Mouse (Mus musculus) layer of hippocampus, adult 6 months (tissue): Measurements from ENCODE around the gene Ece1. TPM values are rescaled to one million over a fixed set of nuclear protein-coding genes. Genes with fewer than 3 reads are reported as not detected.

Experiments
- long read RNA-seq, 2 experiments: library from polyadenylated mRNA; unstranded; transcript quantifications; one replicate each; pipeline ENCODE4 v2.0.0; 2019 to 2020
- polyA plus RNA-seq: library from polyadenylated mRNA; unstranded; fragments of <200 nt; fragmentation: Nextera tagmentation; gene quantifications from 2 replicates; pipeline ENCODE4 v1.2.3, GENCODE M21; 2021

Ece1 gene
- polyA plus RNA-seq = 24.2 and 28.1 TPM in 2 replicates
- long read RNA-seq, experiment 1, partial matches to known transcripts = 1 of 24 reads
- long read RNA-seq, experiment 1, other reads (novel, unspliced or antisense) = 23 of 24 reads
- long read RNA-seq, experiment 2, full-length matches to known transcripts = 5 of 95 reads
- long read RNA-seq, experiment 2, partial matches to known transcripts = 22 of 95 reads
- long read RNA-seq, experiment 2, other reads (novel, unspliced or antisense) = 68 of 95 reads

DNA sequence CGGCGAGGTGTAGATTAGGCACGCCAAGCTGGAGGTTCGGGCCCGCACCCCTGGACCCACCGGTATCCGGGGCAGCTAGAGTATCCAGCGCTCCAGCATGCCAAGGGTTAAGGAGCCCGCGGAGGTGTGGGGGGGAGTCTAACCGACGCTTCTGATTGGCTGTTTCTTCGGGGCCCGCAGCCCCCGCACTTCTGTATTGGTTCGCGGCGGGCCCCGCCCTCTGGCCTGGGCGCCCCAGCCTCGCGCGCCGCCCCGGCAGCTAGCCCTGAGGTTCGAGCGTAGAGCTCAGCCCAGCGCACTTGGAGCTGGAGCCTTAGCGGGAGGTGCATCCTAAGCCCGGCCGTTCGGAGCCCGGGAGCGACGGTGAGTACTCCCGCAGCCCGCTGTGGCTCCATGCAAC is at the start of gene Ece1:
TSS of gene Ece1 (plus strand) at position 219 of the 400 bp plus-strand sequence.

DNA sequence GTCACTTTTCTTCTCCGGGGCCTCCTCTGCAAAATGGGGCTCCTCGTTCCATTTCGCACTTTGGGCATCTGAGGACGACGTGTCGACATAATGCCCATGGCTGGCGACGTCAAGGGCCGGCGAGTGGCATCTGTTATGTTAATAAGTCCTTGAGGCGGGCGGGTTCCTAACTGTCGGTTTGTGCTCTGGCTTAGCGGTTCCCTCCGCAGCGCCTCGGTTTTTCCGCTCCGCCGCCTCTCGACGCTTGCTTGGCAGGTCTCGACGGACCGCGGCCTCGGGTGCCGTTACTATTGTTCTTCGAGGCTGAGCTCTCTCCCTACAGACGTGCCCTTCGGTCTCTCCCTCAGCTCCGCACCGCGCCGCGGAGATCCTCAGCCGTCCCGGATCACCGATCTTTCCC is 130.9 kb downstream of the Ece1 start, which contains the start of gene Eif4g3:
TSS of gene Eif4g3 (plus strand) at position 133 of the 400 bp plus-strand sequence.

Other genes starting within 250 kb of the Ece1 start
- 49.6 and 55.6 TPM in 2 replicates for gene Rap1gap, start 197.5 kb upstream of the Ece1 start, polyA plus RNA-seq
- gene Alpl, start 65.9 kb upstream of the Ece1 start, polyA plus RNA-seq = 4.8 and 7.7 TPM in 2 replicates
- gene Eif4g3, start 130.8 kb downstream of the Ece1 start, polyA plus RNA-seq = 24.7 and 26.5 TPM in 2 replicates